Comparison of ENCODE assay signal across 8 mouse cellular contexts in the genomic region with DNA sequence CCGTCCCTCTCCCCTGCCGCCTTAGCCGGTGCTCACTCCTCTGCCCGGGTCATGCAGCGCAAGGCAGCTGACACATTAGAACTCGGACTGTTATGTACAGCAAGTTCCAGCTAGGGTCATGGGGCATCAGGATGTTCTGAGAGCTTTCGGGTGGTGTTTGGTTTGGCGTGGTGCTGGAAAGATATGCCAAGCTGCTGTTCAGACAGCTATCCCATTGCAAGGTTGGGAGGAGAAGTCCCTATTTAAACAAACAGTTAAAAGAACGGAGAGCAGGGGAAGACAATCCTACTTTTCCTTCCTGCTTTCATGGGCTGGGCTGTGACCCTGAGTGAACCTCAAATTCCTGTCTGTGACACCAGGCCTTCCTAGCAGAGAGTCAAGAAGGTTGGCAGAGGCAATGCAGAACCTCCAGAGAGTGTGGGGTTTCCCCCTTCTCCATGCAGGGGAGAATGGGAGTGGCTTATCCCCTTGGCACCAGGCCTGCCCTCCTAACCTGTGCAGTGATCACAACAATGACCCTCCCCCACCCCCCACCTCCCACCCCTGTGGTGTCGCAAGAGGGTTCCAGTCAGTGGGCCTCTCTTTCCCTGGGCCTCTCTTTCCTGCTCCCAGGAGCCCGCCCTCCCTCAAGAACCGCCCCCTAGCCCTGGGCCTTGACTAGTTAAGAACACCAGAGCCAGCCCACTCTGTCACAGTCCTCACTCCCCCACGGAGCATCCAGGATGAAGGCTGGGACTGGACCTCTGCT. TPM values are rescaled to one million over a fixed set of nuclear protein-coding genes. Genes with fewer than 3 reads are reported as not detected.
DNase-seq lines count a peak whose midpoint lies in the region; ATAC-seq and TF ChIP-seq lines count a peak whose summit lies in the region.

A gene (plus strand): TSS at position 546 of the 748 bp plus-strand sequence.

- peak; percentile 76 for TF ChIP-seq EP300 in lung, postnatal 0 days (IDR thresholded peaks at IDR 0.05)

- H3K36me3 ChIP-seq in lung, postnatal 0 days (ENCODE audit: insufficient read depth, low read length) = no peaks in the 10 kb centered on the region

- DNase-seq in spleen, postnatal 4 days (ENCODE audit: low spot score in 2 of 2) = peak; percentile 31 to 68
- no peak for DNase-seq in spleen, postnatal 14 days (ENCODE audit: low spot score in 2 of 2)
- DNase-seq in heart, adult 11 months = peak; percentile 98
- DNase-seq in kidney, adult 9 months = peak; percentile 44
- peak; percentile 88 for DNase-seq in lung, postnatal 0 days (ENCODE audit: low spot score)
- DNase-seq in testis, postnatal 14 days (ENCODE audit: low spot score) = peak; percentile 50
- DNase-seq in layer of hippocampus, adult 9-11 months = no peak
- DNase-seq in layer of hippocampus, adult 8-10 months (ENCODE audit: low spot score in 2 of 2) = no peak

- H3K4me2 ChIP-seq in lung, postnatal 0 days (replicated peaks; ENCODE audit: low read depth, low read length) = peak within 1 kb of the TSS; percentile 32; the same call in 1 of the 2 replicates

- H3K4me1 ChIP-seq in lung, postnatal 0 days (ENCODE audit: insufficient read depth, low read depth, low read length) = no peaks in the 10 kb centered on the region; the same call in 1 of the 2 replicates

- H3K9me3 ChIP-seq in lung, postnatal 0 days (ENCODE audit: low read length) = no peaks in the 10 kb centered on the region

- H3K9ac ChIP-seq in lung, postnatal 0 days (replicated peaks; ENCODE audit: low read depth) = no peak within 1 kb of the TSS

- H3K4me3 ChIP-seq in lung, postnatal 0 days (ENCODE audit: low read depth, low read length) = no peak within 1 kb of the TSS

- peak within 1 kb of the TSS; percentile 80 for H3K27ac ChIP-seq in lung, postnatal 0 days (ENCODE audit: low read length)

- WGBS in lung, postnatal 0 days = 7% methylated on average over 13 of the region's 13 CpGs

- peak; percentile 87 for ATAC-seq in lung, postnatal 0 days

- no peaks in the 10 kb centered on the region for H3K27me3 ChIP-seq in lung, postnatal 0 days (replicated peaks; ENCODE audit: insufficient read depth, low read length)

- TF ChIP-seq CTCF in lung, postnatal 0 days (IDR thresholded peaks at IDR 0.05) = no peak

RNA-seq across cellular contexts. Expression of the gene that starts here (rescaled TPM):
- polyA plus RNA-seq in lung, postnatal 0 days (2015; fragmentation: Nextera tagmentation; extraction: Ambion mirVana) = 42.1 and 56.8 TPM in 2 replicates
- 1 to 10 TPM; 2.1 to 2.9 (median 2.6) TPM for total RNA-seq in layer of hippocampus, adult 8-10 months (2022)

Comparison
In these comparisons a context has a peak if more than half of its experiments do, and no peak if none do; other contexts are left out.
1. DNase-seq: peak in spleen, postnatal 4 days (2 of 2), heart, adult 11 months (single experiment), kidney, adult 9 months (single experiment), lung, postnatal 0 days (single experiment) and testis, postnatal 14 days (single experiment); none in spleen, postnatal 14 days (0 of 2), layer of hippocampus, adult 9-11 months (single experiment) and layer of hippocampus, adult 8-10 months (0 of 2).